Mouse (Mus musculus) heart, adult 2 months (tissue): ENCODE results near the gene Zfp53.
"Not testable (repeated sequence)": the region's sequence is repeated elsewhere in the genome, so short reads cannot be mapped to it uniquely, and the experiment has no call there.

Experiments
- CTCF ChIP-seq: fragments of 200-600 bp; IDR thresholded peaks from 2 replicates; pipeline ENCODE4 v1.8.1; 2022; ENCODE audit warnings: antibody characterized with exemption, mild to moderate bottlenecking, moderate library complexity
- EP300 ChIP-seq: fragments of 200-500 bp; IDR thresholded peaks from 2 replicates; pipeline ENCODE4 v1.6.1; 2011; ENCODE audit warnings: low read depth, low read length, control low read depth; ENCODE audit not compliant: insufficient read depth
- POLR2A ChIP-seq: fragments of 200-500 bp; IDR thresholded peaks from 2 replicates; pipeline ENCODE4 v1.6.1; 2011; ENCODE audit warnings: mild to moderate bottlenecking, low read depth, low read length, control low read depth; ENCODE audit not compliant: insufficient read depth

DNA sequence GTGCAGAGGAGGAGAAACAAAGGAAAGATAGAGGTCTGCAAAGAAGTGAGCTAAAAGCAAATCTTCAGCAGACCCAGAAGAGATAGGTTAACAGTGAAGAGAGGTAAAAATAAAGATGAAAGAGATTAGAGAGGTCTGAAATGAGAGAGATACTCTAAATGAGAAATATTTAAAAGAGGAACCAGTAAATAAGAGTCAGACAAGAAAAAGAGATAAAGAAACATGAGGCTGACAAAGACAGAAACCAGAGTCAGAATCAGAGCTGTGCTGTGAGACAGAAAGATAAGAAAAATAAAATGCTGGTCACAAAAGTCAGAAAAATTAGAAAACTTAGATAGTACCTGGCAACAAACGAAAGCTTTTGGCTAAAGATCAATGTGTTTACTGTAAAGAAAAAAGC lies 13.5 kb upstream of the Zfp53 start:
- not testable (repeated sequence) for TF ChIP-seq POLR2A, CTCF, EP300
